Mouse (Mus musculus) liver, embryonic 14.5 days (tissue): Measurements from ENCODE around the gene Dhtkd1.

ENCODE experiments used
- CTCF ChIP-seq: IDR thresholded peaks from 2 replicates; pipeline ENCODE4 v1.5.1; 2016; ENCODE audit warnings: antibody characterized with exemption, low read depth, control low read depth
- EP300 ChIP-seq: IDR thresholded peaks from 2 replicates; pipeline ENCODE4 v1.6.1; 2016; ENCODE audit warnings: antibody characterized with exemption, low read depth

GRCm38 (mm10) chr2:5851866-5852265, 90.7 kb downstream of the Dhtkd1 start:
- TF ChIP-seq EP300 (no peak), CTCF (no peak)
